Mouse (Mus musculus) heart, embryonic 10.5 days (tissue): ENCODE measurements at regions not wholly inside any gene's neighbourhood (a gene's known extent, or its start where the extent isn't known, plus 50 kb on each side); places are given as distances from the start of the nearest gene placed in this dataset.

ENCODE experiments used
- DNase-seq: peaks from one replicate; pipeline ENCODE4 v3.0.0-alpha.2; 2017; ENCODE audit warnings: low spot score
- H3K27ac ChIP-seq: fragments of 300-500 bp; sonication (generic); 2 replicates; pipeline ENCODE4 v1.5.1; 2016; ENCODE audit warnings: mild to moderate bottlenecking
- H3K27me3 ChIP-seq: fragments of 300-500 bp; sonication (generic); 2 replicates; pipeline ENCODE4 v1.6.1; 2016; ENCODE audit warnings: mild to moderate bottlenecking; ENCODE audit not compliant: poor library complexity, insufficient read depth, severe bottlenecking
- H3K36me3 ChIP-seq: fragments of 300-500 bp; sonication (generic); 2 replicates; pipeline ENCODE4 v1.6.1; 2016; ENCODE audit warnings: mild to moderate bottlenecking, moderate library complexity
- H3K4me1 ChIP-seq: fragments of 300-500 bp; sonication (generic); 2 replicates; pipeline ENCODE4 v1.6.1; 2016; ENCODE audit warnings: mild to moderate bottlenecking
- H3K4me3 ChIP-seq: fragments of 300-500 bp; sonication (generic); 2 replicates; pipeline ENCODE4 v1.5.1; 2016; ENCODE audit warnings: mild to moderate bottlenecking, moderate library complexity
- H3K9me3 ChIP-seq: fragments of 300-500 bp; sonication (generic); 2 replicates; pipeline ENCODE4 v1.6.1; 2016; ENCODE audit warnings: mild to moderate bottlenecking, moderate library complexity
- WGBS: fragments of 180-500 bp; shearing (Covaris S2); methylation state at CpG from one replicate; pipeline ENCODE4 v1.1.7; 2016; 5-methylcytosine and 5-hydroxymethylcytosine counted together

- 87% methylated on average over 2 of the region's 2 CpGs for WGBS
- Histone ChIP-seq H3K9me3 (no peaks in the 10 kb centered on the region), H3K27me3 (no peaks in the 10 kb centered on the region), H3K4me1 (no peaks in the 10 kb centered on the region), H3K4me3 (no peak overlapping the region), H3K27ac (no peak overlapping the region), H3K36me3 (no peaks in the 10 kb centered on the region)
- DNase-seq = no peak
Observed at GRCm38 (mm10) chr2:50533702-50534101, 237.1 kb upstream of the Mmadhc start.

DNA sequence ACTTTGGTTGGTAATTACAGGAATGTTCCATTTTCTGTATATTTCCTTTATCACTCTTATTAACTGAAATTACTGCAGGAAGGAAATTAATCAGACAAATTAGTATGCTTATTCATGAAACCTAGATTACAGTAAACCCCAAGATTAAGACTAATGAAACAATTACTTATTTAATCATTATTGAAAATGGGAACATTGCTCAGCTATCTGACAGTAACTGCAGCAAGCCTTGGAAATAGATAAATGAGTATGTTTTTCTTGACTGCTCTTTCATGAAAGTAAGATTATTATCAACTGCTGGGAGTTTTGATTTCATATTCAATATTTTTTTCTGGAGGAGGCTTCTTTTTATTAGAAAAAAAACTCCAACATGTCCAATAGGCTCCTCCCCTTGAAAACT lies 230.8 kb upstream of the Mmadhc start:
- no peaks in the 10 kb centered on the region for H3K9me3 ChIP-seq
- H3K27ac ChIP-seq = no peak overlapping the region
- DNase-seq = no peak
- H3K36me3 ChIP-seq = no peaks in the 10 kb centered on the region
- H3K4me3 ChIP-seq = no peak overlapping the region
- H3K27me3 ChIP-seq = no peaks in the 10 kb centered on the region
- H3K4me1 ChIP-seq = no peaks in the 10 kb centered on the region

- no peaks in the 10 kb centered on the region for H3K27me3 ChIP-seq
- 82% methylated on average over 10 of the region's 10 CpGs for WGBS
Observed at GRCm38 (mm10) chr2:50524838-50525615, 228.4 kb upstream of the Mmadhc start.

GRCm38 (mm10) chr2:50520169-50520568 lies 223.6 kb upstream of the Mmadhc start:
- Histone ChIP-seq H3K27ac (no peak overlapping the region), H3K4me1 (no peaks in the 10 kb centered on the region), H3K4me3 (peak overlapping the region; percentile 32), H3K9me3 (no peaks in the 10 kb centered on the region), H3K36me3 (no peaks in the 10 kb centered on the region), H3K27me3 (no peaks in the 10 kb centered on the region)
- DNase-seq = no peak
- 8% methylated on average over 8 of the region's 8 CpGs for WGBS

More at GRCm38 (mm10) chr2:50524838-50525615, 228.4 kb upstream of the Mmadhc start:
- Histone ChIP-seq H3K27ac (no peak overlapping the region), H3K9me3 (no peaks in the 10 kb centered on the region), H3K36me3 (no peaks in the 10 kb centered on the region), H3K4me3 (no peak overlapping the region), H3K4me1 (no peaks in the 10 kb centered on the region)
- no peak for DNase-seq

DNA sequence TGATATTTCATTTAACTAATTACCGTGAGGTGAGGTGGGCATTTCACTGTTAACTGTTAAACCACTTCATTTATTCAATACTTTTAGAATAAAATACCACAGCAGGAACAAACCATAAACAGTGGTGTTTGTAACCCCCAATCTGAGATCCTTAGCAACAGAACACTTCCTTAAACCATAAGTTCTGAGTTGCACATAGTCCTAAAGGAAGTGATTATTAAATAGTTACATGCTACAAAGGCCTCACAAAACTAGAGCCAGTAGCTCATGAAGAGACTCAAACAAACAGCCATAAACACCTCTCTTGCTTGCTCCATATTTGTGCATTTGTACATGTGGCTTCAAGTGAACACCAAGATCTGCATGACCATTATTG lies 222.5 kb upstream of the Mmadhc start:
- no peak for DNase-seq
- Histone ChIP-seq H3K9me3 (no peaks in the 10 kb centered on the region), H3K27ac (no peak overlapping the region), H3K4me1 (no peaks in the 10 kb centered on the region), H3K4me3 (no peak overlapping the region), H3K27me3 (no peaks in the 10 kb centered on the region), H3K36me3 (no peaks in the 10 kb centered on the region)
- 69% methylated on average over 1 of the region's 1 CpGs for WGBS

- Histone ChIP-seq H3K36me3 (no peaks in the 10 kb centered on the region), H3K27me3 (no peaks in the 10 kb centered on the region), H3K4me3 (no peak overlapping the region), H3K4me1 (no peaks in the 10 kb centered on the region), H3K9me3 (no peaks in the 10 kb centered on the region), H3K27ac (no peak overlapping the region)
- WGBS = 39% methylated on average over 10 of the region's 10 CpGs
- DNase-seq = no peak
Observed at GRCm38 (mm10) chr2:50518371-50519128, 221.9 kb upstream of the Mmadhc start.

DNA sequence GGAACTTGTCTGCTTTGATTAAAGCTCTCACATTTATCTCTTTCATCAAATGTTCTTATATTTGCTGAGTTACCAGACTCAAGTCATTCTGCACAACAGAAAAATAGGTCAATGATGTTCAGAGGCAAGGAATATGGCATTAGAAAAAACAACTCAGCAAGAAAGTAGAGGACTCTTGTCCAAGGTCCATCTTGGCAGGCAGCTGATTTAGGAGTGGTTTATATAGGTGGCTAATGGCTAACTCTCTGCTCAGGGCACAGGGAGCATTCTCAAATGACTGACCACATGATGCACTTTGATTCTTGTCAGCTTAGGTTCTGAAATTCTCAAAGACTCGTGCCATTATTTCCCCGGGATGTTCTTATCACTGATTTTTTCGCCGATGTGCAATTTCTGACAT lies 216.7 kb upstream of the Mmadhc start:
- Histone ChIP-seq H3K4me1 (no peaks in the 10 kb centered on the region), H3K27ac (no peak overlapping the region), H3K9me3 (no peaks in the 10 kb centered on the region; the same call in 1 of the 2 replicates), H3K27me3 (no peaks in the 10 kb centered on the region), H3K36me3 (no peaks in the 10 kb centered on the region), H3K4me3 (no peak overlapping the region)
- no peak for DNase-seq
- WGBS = 92% methylated on average over 4 of the region's 4 CpGs

DNA sequence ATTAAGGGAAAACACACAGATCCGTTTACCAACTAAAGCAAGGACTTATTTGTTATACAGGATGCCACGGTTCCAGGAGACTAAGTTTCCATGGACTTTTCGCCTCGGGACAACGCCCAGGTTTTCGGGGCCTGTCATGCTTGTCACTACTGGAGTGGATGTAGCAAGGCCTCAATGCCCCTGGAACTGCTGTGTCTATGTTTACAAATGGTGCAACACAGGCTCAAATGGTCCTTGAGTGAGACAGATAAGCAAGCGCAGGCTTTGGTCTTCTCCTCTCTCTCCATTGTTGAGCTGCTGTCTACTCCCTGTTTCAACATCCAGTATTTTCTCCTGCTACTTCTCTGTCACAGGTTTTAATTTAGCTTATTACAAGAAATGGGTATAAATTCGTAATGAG lies 202.1 kb upstream of the Mmadhc start:
- Histone ChIP-seq H3K4me1 (0 out of 2 replicates have a peak, but pooled peaks cover 3% of the 10 kb centered on the region), H3K9me3 (no peaks in the 10 kb centered on the region), H3K27me3 (no peaks in the 10 kb centered on the region), H3K27ac (no peak overlapping the region), H3K4me3 (no peak overlapping the region), H3K36me3 (no peaks in the 10 kb centered on the region)
- DNase-seq = no peak
- WGBS = 78% methylated on average over 8 of the region's 8 CpGs

DNA sequence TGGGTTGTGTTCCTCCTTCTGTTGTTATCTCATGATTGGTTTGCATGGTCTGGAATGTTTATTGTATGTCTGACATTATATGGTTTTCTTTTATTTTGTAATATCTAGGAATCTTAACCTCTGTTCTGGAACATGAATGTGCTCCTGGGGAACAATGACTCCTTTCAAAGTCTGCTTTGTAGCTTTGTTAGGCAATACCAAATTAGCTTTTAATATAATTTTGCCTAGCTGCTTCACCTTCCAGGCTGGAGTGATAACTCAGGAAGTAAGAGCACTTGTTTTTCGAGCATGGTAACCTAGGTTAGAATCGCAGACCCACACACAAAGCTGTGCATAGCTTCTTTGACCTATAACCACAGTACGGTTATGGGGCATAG lies 199.4 kb upstream of the Mmadhc start:
- Histone ChIP-seq H3K27ac (no peak overlapping the region), H3K9me3 (no peaks in the 10 kb centered on the region)
- WGBS = 86% methylated on average over 3 of the region's 3 CpGs

GRCm38 (mm10) chr2:50495141-50496056 lies 198.8 kb upstream of the Mmadhc start:
- no peak for DNase-seq
- H3K27ac ChIP-seq = no peak overlapping the region
- no peaks in the 10 kb centered on the region for H3K27me3 ChIP-seq
- no peak overlapping the region for H3K4me3 ChIP-seq
- no peaks in the 10 kb centered on the region for H3K9me3 ChIP-seq
- H3K36me3 ChIP-seq = no peaks in the 10 kb centered on the region
- 0 out of 2 replicates have a peak, but pooled peaks cover 3% of the 10 kb centered on the region for H3K4me1 ChIP-seq
- 58% methylated on average over 5 of the region's 5 CpGs for WGBS

More for the DNA sequence above, 199.4 kb upstream of the Mmadhc start:
- Histone ChIP-seq H3K4me1 (0 out of 2 replicates have a peak, but pooled peaks cover 3% of the 10 kb centered on the region), H3K27me3 (no peaks in the 10 kb centered on the region), H3K36me3 (no peaks in the 10 kb centered on the region), H3K4me3 (no peak overlapping the region)
- DNase-seq = no peak

- Histone ChIP-seq H3K4me1 (0 out of 2 replicates have a peak, but pooled peaks cover 3% of the 10 kb centered on the region), H3K36me3 (no peaks in the 10 kb centered on the region), H3K27me3 (no peaks in the 10 kb centered on the region), H3K9me3 (no peaks in the 10 kb centered on the region), H3K4me3 (no peak overlapping the region), H3K27ac (no peak overlapping the region)
- 75% methylated on average over 4 of the region's 4 CpGs for WGBS
- no peak for DNase-seq
Observed at GRCm38 (mm10) chr2:50493597-50494335, 197.2 kb upstream of the Mmadhc start.

DNA sequence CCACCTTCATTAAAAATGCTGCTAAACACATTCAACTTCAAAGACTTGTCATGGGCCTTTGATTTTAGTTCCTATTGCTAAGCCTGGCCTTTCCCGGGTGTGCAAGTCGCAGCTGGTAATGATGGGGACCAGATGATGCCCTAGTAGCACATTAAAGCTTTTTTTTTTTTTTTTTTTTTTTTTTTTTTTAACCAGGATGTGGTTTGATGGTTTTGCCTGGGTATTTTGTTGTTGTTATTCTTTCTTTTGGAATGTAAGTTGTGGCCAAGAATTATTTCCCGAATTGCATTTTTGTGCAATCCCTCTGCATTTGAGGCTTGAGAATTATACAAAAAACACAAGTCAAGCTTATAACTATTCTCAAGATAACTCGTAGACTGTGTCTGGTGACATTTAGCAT lies 167.2 kb upstream of the Mmadhc start:
- H3K27ac ChIP-seq = no peak overlapping the region
- no peaks in the 10 kb centered on the region for H3K36me3 ChIP-seq
- no peaks in the 10 kb centered on the region for H3K27me3 ChIP-seq
- peaks cover 3% of the 10 kb centered on the region; the same call in 1 of the 2 replicates for H3K9me3 ChIP-seq
- no peak overlapping the region for H3K4me3 ChIP-seq
- DNase-seq = no peak
- 82% methylated on average over 4 of the region's 4 CpGs for WGBS
- no peaks in the 10 kb centered on the region for H3K4me1 ChIP-seq
